Mouse (Mus musculus): ENCODE data around the gene Krt14.

Krt14 gene

GRCm38 (mm10) chr11:100168071-100168470 lies 39.3 kb downstream of the Krt14 start:
- no peak for DNase-seq (ENCODE audit: low read depth, low spot score)

- no peak for DNase-seq (ENCODE audit: low read depth, low spot score)
Observed at GRCm38 (mm10) chr11:100164392-100164791, 43.0 kb downstream of the Krt14 start.

- no peak for DNase-seq (ENCODE audit: low read depth, low spot score)
Observed at GRCm38 (mm10) chr11:100157908-100158477, 49.4 kb downstream of the Krt14 start.

- no peak for DNase-seq (ENCODE audit: low read depth, low spot score)
Observed at GRCm38 (mm10) chr11:100157331-100157730, 50.0 kb downstream of the Krt14 start.

- no peak for DNase-seq (ENCODE audit: low read depth, low spot score)
Observed at GRCm38 (mm10) chr11:100155497-100156255, 51.7 kb downstream of the Krt14 start.
